Mouse (Mus musculus): Measurements from ENCODE around the gene Fam120b. TPM values are rescaled to one million over a fixed set of nuclear protein-coding genes. Genes with fewer than 3 reads are reported as not detected.
A peak's percentile ranks its signal among the peaks of the same experiment; 100 is the strongest.

Gene Fam120b
- total and polyA plus RNA-seq, 3 experiments = 17.2 to 19.5 (median 18.1) TPM

- Histone ChIP-seq H3K27me3 (replicated peaks) (peaks cover 60% of the 10 kb centered on the region), H3K27ac (ENCODE audit: insufficient read depth, low read depth) (no peak overlapping the region), H3K79me2 (replicated peaks; ENCODE audit: control insufficient read depth, extremely low read depth, insufficient read depth, poor library complexity, severe bottlenecking) (no peaks in the 10 kb centered on the region), H3K4me1 (ENCODE audit: control insufficient read depth in 1 of 2, insufficient read depth in 2 of 2) (0 out of 4 replicates have a peak, but pooled peaks cover 0 to 2% of the 10 kb centered on the region in 2 experiments), H3K4me2 (ENCODE audit: insufficient read depth, low read depth, poor library complexity, severe bottlenecking) (no peak overlapping the region), H3K36me3 (replicated peaks in 1 of 2; ENCODE audit: control insufficient read depth in 1 of 2, insufficient read depth in 1 of 2, low read length in 1 of 2) (no peaks in the 10 kb centered on the region), H3K9me3 (replicated peaks; ENCODE audit: low read length) (no peaks in the 10 kb centered on the region), H3K9ac (ENCODE audit: insufficient read depth, low read depth) (no peak overlapping the region), H3K4me3 (replicated peaks in 1 of 3; ENCODE audit: low read depth in 2 of 3, low read length in 2 of 3, poor library complexity in 1 of 3) (no peak overlapping the region)
- dilution Hi-C loops (cut with MboI; ENCODE audit: extremely low pct_ligation_motif_present, extremely low pct_unique_long_range_greater_than_20kb, low sequenced_read_pairs) = no loop called here
- in situ Hi-C loops (cut with MboI; ENCODE audit: low pct_ligation_motif_present, low pct_unique_long_range_greater_than_20kb, low sequenced_read_pairs) = no loop called here
- DNase-seq (ENCODE audit: extremely low read depth) = no peak
- TF ChIP-seq KAT2A (IDR thresholded peaks at IDR 0.05; ENCODE audit: insufficient replicate concordance, low read length) (no peak), PAX5 (IDR thresholded peaks at IDR 0.05; ENCODE audit: low read length) (no peak), TCF12 (IDR thresholded peaks at IDR 0.05; ENCODE audit: low read depth, low read length) (no peak), POLR2AphosphoS2 (IDR thresholded peaks at IDR 0.05; ENCODE audit: low read depth, low read length) (no peak), IRF4 (IDR thresholded peaks at IDR 0.05; ENCODE audit: low read depth, low read length) (no peak), SIN3A (IDR thresholded peaks at IDR 0.05; ENCODE audit: low read length) (no peak), BHLHE40 (IDR thresholded peaks at IDR 0.05; ENCODE audit: low read depth, low read length) (no peak), NELFE (IDR thresholded peaks at IDR 0.05; ENCODE audit: low read depth, low read length) (no peak), CTCF (conservative IDR thresholded peaks at IDR 0.05 in 1 of 2, IDR thresholded peaks at IDR 0.05 in 1 of 2; ENCODE audit: low read depth in 2 of 2, low read length in 2 of 2) (no peak), JUN (IDR thresholded peaks at IDR 0.05; ENCODE audit: insufficient read depth, low read depth, low read length) (no peak), ETS1 (conservative IDR thresholded peaks at IDR 0.05; ENCODE audit: low read depth, low read length) (no peak), GABPA (IDR thresholded peaks at IDR 0.05; ENCODE audit: insufficient replicate concordance, low read depth, low read length) (no peak), ELF1 (IDR thresholded peaks at IDR 0.05; ENCODE audit: low read depth, low read length) (no peak), EP300 (IDR thresholded peaks at IDR 0.05; ENCODE audit: low read length) (no peak), MYC (IDR thresholded peaks at IDR 0.05; ENCODE audit: low read depth, low read length) (no peak)
Measured at GRCm38 (mm10) chr17:15381869-15382660, 13.9 kb upstream of the Fam120b start.

GRCm38 (mm10) chr17:15383360-15383759 lies 12.6 kb upstream of the Fam120b start:
- TF ChIP-seq CTCF (conservative IDR thresholded peaks at IDR 0.05 in 1 of 2, IDR thresholded peaks at IDR 0.05 in 1 of 2; ENCODE audit: low read depth in 2 of 2, low read length in 2 of 2) (peak in 1 of 2 experiments; percentile 56; a peak in 2 of 4 replicates), NRF1 (IDR thresholded peaks at IDR 0.05; ENCODE audit: low read depth, low read length) (no peak), RAD21 (IDR thresholded peaks at IDR 0.05; ENCODE audit: low read depth, low read length) (peak; percentile 55), ZMIZ1 (IDR thresholded peaks at IDR 0.05; ENCODE audit: low read depth, low read length) (no peak), HCFC1 (IDR thresholded peaks at IDR 0.05; ENCODE audit: low read depth, low read length) (no peak), MAX (IDR thresholded peaks at IDR 0.05; ENCODE audit: low read length) (no peak), SMC3 (IDR thresholded peaks at IDR 0.05; ENCODE audit: low read depth, low read length) (peak; percentile 40)
- H3K4me2 ChIP-seq (ENCODE audit: insufficient read depth, low read depth, poor library complexity, severe bottlenecking) = no peak overlapping the region
- in situ Hi-C loops (cut with MboI; ENCODE audit: low pct_ligation_motif_present, low pct_unique_long_range_greater_than_20kb, low sequenced_read_pairs) = no loop called here
- 0 out of 4 replicates have a peak, but pooled peaks cover 0 to 2% of the 10 kb centered on the region in 2 experiments for H3K4me1 ChIP-seq (ENCODE audit: control insufficient read depth in 1 of 2, insufficient read depth in 2 of 2)
- H3K27me3 ChIP-seq (replicated peaks) = peaks cover 48% of the 10 kb centered on the region
- H3K9ac ChIP-seq (ENCODE audit: insufficient read depth, low read depth) = no peak overlapping the region
- H3K4me3 ChIP-seq (replicated peaks in 1 of 3; ENCODE audit: low read depth in 2 of 3, low read length in 2 of 3, poor library complexity in 1 of 3) = no peak overlapping the region
- H3K9me3 ChIP-seq (replicated peaks; ENCODE audit: low read length) = no peaks in the 10 kb centered on the region
- no peaks in the 10 kb centered on the region for H3K79me2 ChIP-seq (replicated peaks; ENCODE audit: control insufficient read depth, extremely low read depth, insufficient read depth, poor library complexity, severe bottlenecking)
- no peak for DNase-seq (ENCODE audit: extremely low read depth)
- no peaks in the 10 kb centered on the region for H3K36me3 ChIP-seq (replicated peaks in 1 of 2; ENCODE audit: control insufficient read depth in 1 of 2, insufficient read depth in 1 of 2, low read length in 1 of 2)
- no peak overlapping the region for H3K27ac ChIP-seq (ENCODE audit: insufficient read depth, low read depth)
- dilution Hi-C loops (cut with MboI; ENCODE audit: extremely low pct_ligation_motif_present, extremely low pct_unique_long_range_greater_than_20kb, low sequenced_read_pairs) = no loop called here
